Mouse (Mus musculus): ENCODE results near the gene Abcb8.

- TF ChIP-seq CTCF (IDR thresholded peaks at IDR 0.05; ENCODE audit: low read depth, low read length) (no peak), POLR2A (IDR thresholded peaks at IDR 0.05; ENCODE audit: borderline replicate concordance, low read depth, low read length) (no peak)
These were observed 45.3 kb upstream of the Abcb8 start for GRCm38 (mm10) chr5:24348128-24348527.

Data from bone marrow macrophage, adult 2 months (primary cell).